Mouse (Mus musculus): Measurements from ENCODE around the gene Meltf.

DNA sequence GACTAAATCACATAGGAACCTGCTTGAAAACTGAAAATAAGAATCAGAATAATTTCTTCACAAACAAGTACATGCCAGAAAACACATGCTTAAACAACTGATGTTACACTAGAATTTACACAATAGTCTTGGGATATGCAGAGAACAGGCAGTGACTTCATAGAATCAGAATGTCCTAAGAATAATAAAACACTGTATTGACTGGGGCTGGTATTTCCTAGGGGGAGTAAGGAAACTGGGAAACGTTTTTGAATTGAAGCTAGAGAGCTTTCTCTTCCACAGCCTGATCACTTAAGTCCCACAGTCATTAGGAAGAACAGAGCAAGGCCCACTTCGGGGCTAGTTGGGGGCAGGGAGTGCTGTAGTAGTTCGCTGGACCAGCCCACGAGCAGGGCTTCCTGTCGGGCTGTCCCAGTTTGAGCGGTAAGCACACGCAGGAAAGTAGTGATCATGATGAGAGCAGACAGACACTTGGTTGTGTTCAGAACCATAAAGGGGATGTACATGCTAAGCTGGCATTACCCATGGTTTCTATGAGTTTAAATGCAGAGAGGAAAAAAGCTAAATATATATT lies 44.5 kb upstream of the Meltf start:
- TF ChIP-seq MAX (IDR thresholded peaks at IDR 0.05) (no peak), USF1 (IDR thresholded peaks at IDR 0.05; ENCODE audit: low read depth) (no peak), CTCF (IDR thresholded peaks at IDR 0.05; ENCODE audit: control insufficient read depth, insufficient read depth, insufficient read length) (no peak), MYOD1 (IDR thresholded peaks at IDR 0.05; ENCODE audit: control insufficient read depth, insufficient read length, low read depth) (no peak), CEBPB (IDR thresholded peaks at IDR 0.05; ENCODE audit: low read depth) (no peak), MYOG (IDR thresholded peaks at IDR 0.05; ENCODE audit: control insufficient read depth, extremely low read depth, insufficient read length) (no peak), FOSL1 (IDR thresholded peaks at IDR 0.05; ENCODE audit: insufficient read depth, low read length, poor library complexity, severe bottlenecking) (no peak)

Measured in C2C12 (cell line).